In the genomic region with DNA sequence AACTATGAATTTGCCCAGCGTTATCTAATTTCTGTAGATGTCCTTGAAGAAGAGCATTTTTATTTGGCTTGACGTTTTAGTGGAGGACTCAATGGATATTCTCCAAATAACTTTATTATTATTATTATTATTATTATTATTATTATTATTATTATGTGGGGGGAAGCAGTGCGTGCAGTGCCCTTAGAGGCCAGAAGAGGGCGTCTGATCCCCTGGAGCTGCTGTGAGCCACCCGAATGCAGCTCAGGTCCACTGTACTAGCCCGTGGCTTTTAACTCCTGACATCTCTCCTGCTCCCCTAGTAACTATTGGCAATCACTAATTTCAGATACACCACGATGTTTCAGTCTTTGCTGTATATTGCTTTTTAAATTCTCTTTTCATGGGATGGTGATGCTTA, we compare ENCODE assay signal across 9 mouse cellular contexts. TPM values are rescaled to one million over a fixed set of nuclear protein-coding genes. Genes with fewer than 3 reads are reported as not detected.
DNase-seq lines count a peak whose midpoint lies in the region; ATAC-seq and TF ChIP-seq lines count a peak whose summit lies in the region.
"Had no signal": no experiment of that assay in that cellular context is flagged by ENCODE, and none has a peak within 500 bp of the region (broad histone marks: within the 10 kb centered on the region; RNA-seq: fewer than 3 reads in every experiment).

No protein-coding gene starts in this region.

- intact Hi-C loops in gastrocnemius, postnatal 36 days (cut with DNase I) = no loop called here

- 0 out of 2 replicates have a peak overlapping the region, but pooled peaks have one; percentile 72 for H3K27ac ChIP-seq in layer of hippocampus, adult 2 months
- no peak overlapping the region for H3K27ac ChIP-seq in ES-Bruce4 (ENCODE audit: insufficient read depth, low read length)
- no peak overlapping the region for H3K27ac ChIP-seq in liver, embryonic 15.5 days (replicated peaks)
- H3K27ac ChIP-seq in midbrain, embryonic 15.5 days = no peak overlapping the region
- H3K27ac ChIP-seq: forebrain, embryonic 13.5 days had no signal

- DNase-seq in layer of hippocampus, adult 2 months (ENCODE audit: low spot score in 2 of 2) = no peak
- no peak for DNase-seq in layer of hippocampus, postnatal 14 days (ENCODE audit: low spot score in 2 of 2)
- DNase-seq in brain, embryonic 14.5 days (ENCODE audit: low read depth) = no peak
- DNase-seq in gastrocnemius, postnatal 36 days = no peak

- H3K9me3 ChIP-seq in ES-Bruce4 (replicated peaks; ENCODE audit: control insufficient read depth, insufficient read depth, low read length, poor library complexity, severe bottlenecking) = no peaks in the 10 kb centered on the region
- no peaks in the 10 kb centered on the region for H3K9me3 ChIP-seq in liver, embryonic 15.5 days (replicated peaks)
- no peaks in the 10 kb centered on the region for H3K9me3 ChIP-seq in midbrain, embryonic 15.5 days
- H3K9me3 ChIP-seq: forebrain, embryonic 13.5 days had no signal

- TF ChIP-seq EP300 in ES-Bruce4 (IDR thresholded peaks at IDR 0.05; ENCODE audit: insufficient read depth, low read depth, low read length) = no peak

- ATAC-seq in liver, embryonic 15.5 days (ENCODE audit: insufficient read depth) = peak; percentile 58; the same call in 1 of the 2 replicates
- ATAC-seq in midbrain, embryonic 15.5 days (replicated peaks) = no peak
- ATAC-seq: forebrain, embryonic 13.5 days had no signal

- H3K27me3 ChIP-seq in ES-Bruce4 (ENCODE audit: control insufficient read depth, insufficient read depth, low read length, poor library complexity, severe bottlenecking) = no peaks in the 10 kb centered on the region
- no peaks in the 10 kb centered on the region for H3K27me3 ChIP-seq in liver, embryonic 15.5 days
- peaks cover 9% of the 10 kb centered on the region; the same call in 1 of the 2 replicates for H3K27me3 ChIP-seq in midbrain, embryonic 15.5 days (replicated peaks)

- TF ChIP-seq CTCF in layer of hippocampus, adult 2 months (conservative IDR thresholded peaks at IDR 0.05) = peak; percentile 81
- TF ChIP-seq CTCF in ES-Bruce4 (IDR thresholded peaks at IDR 0.05; ENCODE audit: low read depth, low read length) = peak; percentile 59
- peak; percentile 62 for TF ChIP-seq CTCF in brain, embryonic 14.5 days (IDR thresholded peaks at IDR 0.05; ENCODE audit: borderline replicate concordance, extremely low read depth, insufficient read depth, insufficient read length)

- no peak overlapping the region for H3K4me3 ChIP-seq in layer of hippocampus, adult 2 months
- H3K4me3 ChIP-seq in ES-Bruce4 (ENCODE audit: low read depth, low read length) = no peak overlapping the region
- no peak overlapping the region for H3K4me3 ChIP-seq in liver, embryonic 15.5 days (replicated peaks)
- no peak overlapping the region for H3K4me3 ChIP-seq in midbrain, embryonic 15.5 days
- H3K4me3 ChIP-seq: forebrain, embryonic 13.5 days; myocyte had no signal

- 39% methylated on average over 7 of the region's 7 CpGs for WGBS in liver, embryonic 15.5 days (ENCODE audit: insufficient replicate concordance)
- WGBS in midbrain, embryonic 15.5 days = 59% methylated on average over 7 of the region's 7 CpGs

- TF ChIP-seq POLR2A in ES-Bruce4 (IDR thresholded peaks at IDR 0.05; ENCODE audit: insufficient read depth, low read length) = no peak
- no peak for TF ChIP-seq POLR2A in brain, embryonic 14.5 days (IDR thresholded peaks at IDR 0.05; ENCODE audit: borderline replicate concordance, extremely low read depth, insufficient read depth, insufficient read length, poor library complexity, severe bottlenecking)

- H3K4me2 ChIP-seq in liver, embryonic 15.5 days = no peak overlapping the region
- H3K4me2 ChIP-seq in midbrain, embryonic 15.5 days = no peak overlapping the region
- H3K4me2 ChIP-seq: forebrain, embryonic 13.5 days had no signal

- peaks cover 21% of the 10 kb centered on the region for H3K36me3 ChIP-seq in ES-Bruce4 (ENCODE audit: control insufficient read depth, insufficient read depth, low read length, poor library complexity, severe bottlenecking)
- peaks cover 8% of the 10 kb centered on the region for H3K36me3 ChIP-seq in liver, embryonic 15.5 days (replicated peaks)
- H3K36me3 ChIP-seq in midbrain, embryonic 15.5 days (replicated peaks) = peaks cover 3% of the 10 kb centered on the region; the same call in 1 of the 2 replicates

- H3K4me1 ChIP-seq in ES-Bruce4 (ENCODE audit: control insufficient read depth, insufficient read depth, low read length) = peaks cover 1% of the 10 kb centered on the region
- H3K4me1 ChIP-seq in liver, embryonic 15.5 days (replicated peaks) = peaks cover 45% of the 10 kb centered on the region
- peaks cover 23% of the 10 kb centered on the region for H3K4me1 ChIP-seq in midbrain, embryonic 15.5 days

- no peak overlapping the region for H3K9ac ChIP-seq in ES-Bruce4 (ENCODE audit: low read depth, poor library complexity, severe bottlenecking)
- H3K9ac ChIP-seq in liver, embryonic 15.5 days = no peak overlapping the region
- H3K9ac ChIP-seq in midbrain, embryonic 15.5 days = no peak overlapping the region
- H3K9ac ChIP-seq: forebrain, embryonic 13.5 days had no signal

RNA-seq across cellular contexts. Expression of gene Kctd6, which starts 6.4 kb away (rescaled TPM):
- total RNA-seq in layer of hippocampus, adult 2 months (2021) = 10 to 100 TPM; 69.1 to 79.4 TPM
- 10 to 100 TPM; 48.9 to 49.4 TPM for total RNA-seq in layer of hippocampus, postnatal 14 days (2021)
- 35.6 and 36.7 TPM in 2 replicates for polyA plus RNA-seq in ES-Bruce4 (2011; ENCODE audit: insufficient read depth, insufficient read length, low read depth, missing spikeins)
- polyA plus RNA-seq in brain, embryonic 14.5 days (2012; rRNA removed) = 15.0 and 16.9 TPM in 2 replicates
- polyA plus RNA-seq in liver, embryonic 15.5 days (2015; fragmentation: Nextera tagmentation; extraction: Ambion mirVana) = 5.7 and 6.0 TPM in 2 replicates
- 1 to 10 TPM; 5.7 to 7.7 TPM for total RNA-seq in gastrocnemius, postnatal 36 days (2021)
- polyA plus RNA-seq in midbrain, embryonic 15.5 days (2015; fragmentation: Nextera tagmentation; extraction: Ambion mirVana) = 18.3 and 19.6 TPM in 2 replicates

RNA-seq across cellular contexts. Expression of gene Acox2, which starts 38.8 kb away (rescaled TPM):
- total RNA-seq in layer of hippocampus, adult 2 months (2021) = not detected
- total RNA-seq in layer of hippocampus, postnatal 14 days (2021) = under 1 TPM in 1 of 2 experiments, not detected in 1; 0.62 TPM
- polyA plus RNA-seq in ES-Bruce4 (2011; ENCODE audit: insufficient read depth, insufficient read length, low read depth, missing spikeins) = not detected in 2 replicates
- not detected in 2 replicates for polyA plus RNA-seq in brain, embryonic 14.5 days (2012; rRNA removed)
- 47.0 and 60.4 TPM in 2 replicates for polyA plus RNA-seq in liver, embryonic 15.5 days (2015; fragmentation: Nextera tagmentation; extraction: Ambion mirVana)
- total RNA-seq in gastrocnemius, postnatal 36 days (2021) = under 1 TPM in 1 of 2 experiments, not detected in 1; 0.37 TPM
- polyA plus RNA-seq in midbrain, embryonic 15.5 days (2015; fragmentation: Nextera tagmentation; extraction: Ambion mirVana) = not detected in 2 replicates
- polyA plus RNA-seq: forebrain, embryonic 13.5 days had no signal

RNA-seq across cellular contexts. Expression of gene Pdhb, which starts 47.5 kb away (rescaled TPM):
- total RNA-seq in layer of hippocampus, adult 2 months (2021) = 100 to 1,000 TPM; 176 to 185 TPM
- 100 to 1,000 TPM; 211 to 216 TPM for total RNA-seq in layer of hippocampus, postnatal 14 days (2021)
- 167 and 168 TPM in 2 replicates for polyA plus RNA-seq in ES-Bruce4 (2011; ENCODE audit: insufficient read depth, insufficient read length, low read depth, missing spikeins)
- 158 and 181 TPM in 2 replicates for polyA plus RNA-seq in brain, embryonic 14.5 days (2012; rRNA removed)
- polyA plus RNA-seq in liver, embryonic 15.5 days (2015; fragmentation: Nextera tagmentation; extraction: Ambion mirVana) = 103 and 108 TPM in 2 replicates
- 100 to 1,000 TPM; 307 to 316 TPM for total RNA-seq in gastrocnemius, postnatal 36 days (2021)
- polyA plus RNA-seq in midbrain, embryonic 15.5 days (2015; fragmentation: Nextera tagmentation; extraction: Ambion mirVana) = 245 TPM in 2 replicates

Comparison
In these comparisons a context has a peak if more than half of its experiments do, and no peak if none do; other contexts are left out.
1. RNA of gene Acox2, which starts 38.8 kb away (polyA plus RNA-seq): 47.0 to 60.4 TPM in liver, embryonic 15.5 days; not detected in ES-Bruce4, not detected in midbrain, embryonic 15.5 days and not detected in brain, embryonic 14.5 days; every median in the first group is over 10 times any median in the second.
2. Peak in every context shown above with its lines, with median percentiles within 50 percentile points of each other: CTCF ChIP-seq.